In the genomic region with DNA sequence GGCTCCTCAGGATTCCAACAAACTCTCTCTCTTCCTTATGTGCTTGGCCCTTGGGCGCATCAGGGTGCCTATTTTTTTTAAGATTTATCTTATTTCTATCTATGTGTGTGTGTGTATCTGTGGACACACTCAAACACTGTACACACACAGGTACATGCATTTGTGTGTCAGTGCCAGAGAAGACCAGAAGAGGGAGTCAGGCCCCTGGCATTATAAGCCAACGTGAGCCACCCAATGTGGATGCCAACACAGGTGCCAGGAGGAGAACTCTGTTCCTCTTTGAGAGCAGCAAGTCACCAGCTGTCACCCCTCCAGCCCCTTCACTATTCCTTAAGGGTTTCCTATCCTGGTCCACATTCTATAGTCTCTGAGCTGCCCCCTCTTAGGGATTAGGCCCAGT, we compare ENCODE assay signal across 8 mouse cellular contexts. TPM values are rescaled to one million over a fixed set of nuclear protein-coding genes. Genes with fewer than 3 reads are reported as not detected.
DNase-seq lines count a peak whose midpoint lies in the region; TF ChIP-seq lines count a peak whose summit lies in the region.

No protein-coding gene starts in this region.

- DNase-seq in cerebellum, postnatal 10 days = peak; percentile 54 to 59
- DNase-seq in cerebellum, adult 9-10 months = no peak
- peak; percentile 81 for DNase-seq in lung, postnatal 36 days
- DNase-seq in embryo, embryonic 9.5 days (ENCODE audit: extremely low spot score) = no peak
- no peak for DNase-seq in left cerebral cortex, postnatal 36 days (ENCODE audit: low spot score in 2 of 2)
- no peak for DNase-seq in urinary bladder, postnatal 36 days (ENCODE audit: low spot score in 2 of 2)

- peak; percentile 21 for TF ChIP-seq CTCF in C2C12 (IDR thresholded peaks at IDR 0.05; ENCODE audit: control insufficient read depth, insufficient read depth, insufficient read length)
- no peak for TF ChIP-seq CTCF in embryonic fibroblast, embryonic 13.5 days (IDR thresholded peaks at IDR 0.05; ENCODE audit: borderline replicate concordance, insufficient read depth, low read length)

- H3K4me1 ChIP-seq in embryonic fibroblast, embryonic 13.5 days (ENCODE audit: control insufficient read depth, insufficient read depth, low read length) = peaks cover 19% of the 10 kb centered on the region

- intact Hi-C loops in left cerebral cortex, postnatal 36 days (cut with DNase I) = loop anchor here (5.0 kb wide), 2 partner anchors 123 to 143 kb away; no protein-coding TSS in a partner anchor

- no peak overlapping the region for H3ac ChIP-seq in C2C12 (ENCODE audit: control insufficient read depth, insufficient read length, low read depth)

- no peaks in the 10 kb centered on the region for H3K36me3 ChIP-seq in C2C12 (ENCODE audit: control insufficient read depth, insufficient read depth)

- no peaks in the 10 kb centered on the region for H3K79me3 ChIP-seq in C2C12 (ENCODE audit: low read depth)

- H3K27me3 ChIP-seq in C2C12 (ENCODE audit: control insufficient read depth, insufficient read depth, insufficient read length) = no peaks in the 10 kb centered on the region

- peak overlapping the region; percentile 27; the same call in 1 of the 2 replicates for H3K27ac ChIP-seq in embryonic fibroblast, embryonic 13.5 days (ENCODE audit: insufficient read depth, low read length)

- no peak overlapping the region for H3K4me3 ChIP-seq in C2C12 (ENCODE audit: insufficient read depth, poor library complexity, severe bottlenecking)
- no peak overlapping the region for H3K4me3 ChIP-seq in embryonic fibroblast, embryonic 13.5 days (ENCODE audit: insufficient read depth, low read length)

- H3K79me2 ChIP-seq in C2C12 (ENCODE audit: control insufficient read depth, insufficient read depth) = no peaks in the 10 kb centered on the region

- TF ChIP-seq POLR2A in embryonic fibroblast, embryonic 13.5 days (IDR thresholded peaks at IDR 0.05; ENCODE audit: low read depth, low read length) = no peak

TF ChIP-seq in C2C12, 6 proteins besides CTCF, POLR2A, EP300 and RAD21:
- TF ChIP-seq MYOD1 (IDR thresholded peaks at IDR 0.05; ENCODE audit: control insufficient read depth, insufficient read length, low read depth) (no peak), MYOG (IDR thresholded peaks at IDR 0.05; ENCODE audit: control insufficient read depth, extremely low read depth, insufficient read length) (no peak), USF1 (IDR thresholded peaks at IDR 0.05; ENCODE audit: low read depth) (no peak), FOSL1 (IDR thresholded peaks at IDR 0.05; ENCODE audit: insufficient read depth, low read length, poor library complexity, severe bottlenecking) (no peak), CEBPB (IDR thresholded peaks at IDR 0.05; ENCODE audit: low read depth) (no peak), MAX (IDR thresholded peaks at IDR 0.05) (no peak)

RNA-seq across cellular contexts. Expression of gene Dyrk3, which starts 19.1 kb away (rescaled TPM):
- 5.0 TPM for polyA plus RNA-seq in C2C12 (2012; fragmentation: generic; extraction: Trizol)
- polyA plus RNA-seq in embryonic fibroblast, embryonic 13.5 days (2011; ENCODE audit: insufficient read length, low read depth, missing spikeins) = 4.5 TPM in 2 replicates
- total RNA-seq in left cerebral cortex, postnatal 36 days (2021) = 10 to 100 TPM in 1 of 2 experiments, 1 to 10 TPM in 1; 8.1 to 14.0 TPM

RNA-seq across cellular contexts. Expression of gene Mapkapk2, which starts 21.4 kb away (rescaled TPM):
- polyA plus RNA-seq in C2C12 (2012; fragmentation: generic; extraction: Trizol) = 87.0 TPM
- polyA plus RNA-seq in embryonic fibroblast, embryonic 13.5 days (2011; ENCODE audit: insufficient read length, low read depth, missing spikeins) = 111 and 124 TPM in 2 replicates
- total RNA-seq in left cerebral cortex, postnatal 36 days (2021) = 10 to 100 TPM; 26.3 to 30.7 TPM

RNA-seq across cellular contexts. Expression of gene Eif2d, which starts 34.0 kb away (rescaled TPM):
- 33.3 TPM for polyA plus RNA-seq in C2C12 (2012; fragmentation: generic; extraction: Trizol)
- 46.7 and 46.9 TPM in 2 replicates for polyA plus RNA-seq in embryonic fibroblast, embryonic 13.5 days (2011; ENCODE audit: insufficient read length, low read depth, missing spikeins)
- 10 to 100 TPM; 31.6 to 38.6 TPM for total RNA-seq in left cerebral cortex, postnatal 36 days (2021)

Comparison
In these comparisons a context has a peak if more than half of its experiments do, and no peak if none do; other contexts are left out.
1. DNase-seq: peak in cerebellum, postnatal 10 days (2 of 2) and lung, postnatal 36 days (single experiment); none in cerebellum, adult 9-10 months (single experiment), embryo, embryonic 9.5 days (single experiment), left cerebral cortex, postnatal 36 days (0 of 2) and urinary bladder, postnatal 36 days (0 of 2).